Mouse (Mus musculus): ENCODE results near the gene Cttnbp2nl.

The Cttnbp2nl gene

DNA sequence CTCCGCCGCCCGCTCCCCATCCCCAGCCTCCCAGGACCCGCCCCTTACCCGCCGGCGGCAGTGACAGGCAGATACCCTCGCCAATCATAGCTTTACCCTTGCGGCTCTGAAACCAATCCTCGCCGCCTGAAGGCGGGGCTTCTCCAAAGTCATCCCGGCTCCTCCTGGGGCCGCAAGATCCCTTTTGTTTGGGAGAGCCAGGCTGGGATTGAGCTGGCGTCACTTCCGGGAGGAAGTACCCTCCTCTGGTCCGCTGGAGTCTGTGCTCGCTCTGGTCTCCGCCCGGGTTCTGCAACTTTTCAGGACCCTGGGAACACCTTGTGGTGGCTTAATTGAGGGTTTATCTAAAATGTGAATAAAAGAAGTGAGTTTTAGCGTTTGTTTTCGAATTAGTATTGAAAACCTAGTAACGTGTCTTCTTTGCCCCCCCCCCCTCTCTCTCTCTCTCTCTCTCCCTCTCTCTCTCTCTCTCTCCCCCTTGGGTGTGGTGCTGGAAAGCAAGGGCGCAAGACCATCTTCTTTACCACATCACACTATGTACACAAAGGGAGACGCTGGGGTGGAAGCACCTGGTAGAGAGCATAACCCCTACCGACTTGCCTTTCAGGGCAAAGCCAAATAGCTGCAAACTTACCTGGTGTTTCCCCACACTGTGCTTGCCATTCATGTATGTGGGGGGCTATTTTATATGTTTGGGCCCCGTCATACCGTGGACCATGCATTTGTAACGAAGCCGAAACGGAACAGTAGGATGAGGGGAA lies at the start of gene Cttnbp2nl:
TSS of gene Cttnbp2nl (minus strand) at position 210 of the 761 bp plus-strand sequence.
- peak; percentile 99 for DNase-seq

DNA sequence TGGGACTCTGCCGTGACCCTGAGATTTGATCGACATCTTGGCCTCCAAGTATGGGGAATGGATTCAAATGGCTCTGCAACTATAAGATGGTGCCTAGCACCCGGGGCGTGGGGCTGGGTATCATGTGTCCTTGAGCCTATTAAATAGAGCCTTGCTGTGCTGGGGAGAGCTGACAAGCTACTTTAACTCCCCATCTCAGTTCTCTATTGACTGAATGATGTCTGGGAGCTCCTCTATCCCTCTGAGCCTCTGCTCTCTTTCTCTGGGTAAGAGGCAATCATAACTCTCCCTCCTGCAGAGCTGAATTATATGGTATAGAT lies 47.3 kb upstream of the Cttnbp2nl start:
- DNase-seq, result peak; percentile 8

DNA sequence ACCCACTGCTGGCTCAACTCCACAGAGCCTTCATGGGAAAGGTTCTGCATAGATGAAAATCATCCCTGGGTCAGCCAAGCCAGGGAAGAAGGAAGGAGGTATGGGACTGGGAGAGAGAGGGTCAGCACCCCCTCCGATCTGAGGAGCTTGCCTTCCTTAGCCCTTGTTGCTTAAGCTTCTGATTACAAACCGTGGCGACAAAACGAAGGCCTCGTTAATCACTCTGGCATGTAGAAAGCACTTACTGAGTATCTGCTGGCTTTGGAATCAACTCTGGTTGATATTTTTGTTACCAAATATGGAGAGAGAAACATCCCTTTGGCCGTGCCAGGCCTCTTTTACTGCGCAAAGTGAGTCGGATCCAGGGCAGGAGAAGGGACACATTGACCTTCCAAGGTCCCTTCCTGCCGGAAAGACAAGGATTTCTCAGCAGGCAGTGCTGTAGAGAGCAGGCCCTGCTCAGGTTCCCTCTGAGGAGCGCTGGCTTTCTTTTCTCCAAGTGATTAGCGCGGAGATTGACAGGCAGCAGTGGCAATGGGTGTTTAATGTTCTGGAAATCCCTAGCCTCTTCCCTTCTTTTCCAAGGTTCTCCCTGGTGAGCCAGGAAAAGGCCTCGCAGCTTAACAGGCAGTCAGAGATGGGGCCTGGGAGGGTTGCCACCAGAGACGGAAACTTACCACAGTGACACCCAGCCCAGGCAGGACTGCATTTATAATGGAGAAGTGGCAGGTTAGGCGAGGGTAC lies 46.8 kb upstream of the Cttnbp2nl start:
- DNase-seq, result peak; percentile 29

DNA sequence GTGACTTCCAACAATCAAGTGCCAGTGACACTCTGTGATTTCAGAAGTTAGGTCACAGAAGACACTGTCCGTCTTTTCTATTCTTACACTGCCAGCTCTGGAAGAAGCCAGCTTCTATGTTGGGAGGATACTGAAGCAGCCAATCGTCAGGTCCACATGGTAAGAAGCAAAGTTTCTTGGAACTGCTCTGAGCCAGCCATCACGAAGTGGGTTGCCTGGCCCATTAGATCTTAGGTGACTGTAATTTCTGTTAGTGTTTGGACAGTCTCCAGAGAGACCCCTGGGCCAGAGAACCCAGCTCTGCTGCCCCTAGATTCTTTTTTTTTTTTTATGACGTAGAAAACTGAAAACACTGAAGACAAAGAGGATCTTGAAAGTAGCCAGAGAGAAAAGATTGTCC lies 44.6 kb upstream of the Cttnbp2nl start:
- no peak for DNase-seq

DNA sequence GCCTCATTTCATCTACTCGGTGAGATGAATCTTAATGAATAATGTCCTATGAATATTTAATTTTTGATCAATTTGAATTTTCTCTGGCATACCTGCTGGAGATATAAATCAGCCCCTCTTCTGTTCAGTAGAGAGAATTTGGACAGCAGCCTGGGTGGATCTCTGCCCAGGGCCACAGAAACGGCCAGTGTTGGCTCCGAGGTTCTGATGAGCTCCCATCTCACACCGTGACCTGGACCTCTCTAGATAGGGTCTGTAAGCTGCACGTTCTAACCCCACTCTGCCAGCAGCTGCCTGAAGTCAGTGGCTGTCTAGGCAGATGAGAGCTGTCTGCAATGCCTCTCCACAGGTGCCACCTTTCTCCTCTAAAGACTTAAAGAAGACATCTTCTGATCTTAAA lies 42.1 kb upstream of the Cttnbp2nl start:
- no peak for DNase-seq

DNA sequence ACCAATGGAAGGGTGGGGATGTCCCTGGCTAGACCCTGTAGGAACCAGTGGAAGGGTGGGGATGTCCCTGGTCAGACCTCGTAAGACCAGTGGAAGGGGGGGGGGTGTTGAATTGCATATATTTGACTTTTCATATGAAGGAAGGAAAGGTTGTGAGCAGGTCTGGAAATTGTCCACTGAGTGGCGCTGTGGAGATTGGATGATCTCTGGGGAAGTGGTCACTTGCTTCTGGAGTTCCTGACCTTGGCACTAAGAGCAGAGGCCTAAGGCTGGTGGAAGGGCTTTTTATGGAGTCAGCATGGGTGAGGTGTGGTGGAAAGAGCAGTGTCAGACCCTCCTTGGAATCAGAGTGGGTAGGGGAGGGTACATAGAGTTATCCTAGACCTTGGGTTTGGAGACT lies 41.5 kb upstream of the Cttnbp2nl start:
- no peak for DNase-seq

DNA sequence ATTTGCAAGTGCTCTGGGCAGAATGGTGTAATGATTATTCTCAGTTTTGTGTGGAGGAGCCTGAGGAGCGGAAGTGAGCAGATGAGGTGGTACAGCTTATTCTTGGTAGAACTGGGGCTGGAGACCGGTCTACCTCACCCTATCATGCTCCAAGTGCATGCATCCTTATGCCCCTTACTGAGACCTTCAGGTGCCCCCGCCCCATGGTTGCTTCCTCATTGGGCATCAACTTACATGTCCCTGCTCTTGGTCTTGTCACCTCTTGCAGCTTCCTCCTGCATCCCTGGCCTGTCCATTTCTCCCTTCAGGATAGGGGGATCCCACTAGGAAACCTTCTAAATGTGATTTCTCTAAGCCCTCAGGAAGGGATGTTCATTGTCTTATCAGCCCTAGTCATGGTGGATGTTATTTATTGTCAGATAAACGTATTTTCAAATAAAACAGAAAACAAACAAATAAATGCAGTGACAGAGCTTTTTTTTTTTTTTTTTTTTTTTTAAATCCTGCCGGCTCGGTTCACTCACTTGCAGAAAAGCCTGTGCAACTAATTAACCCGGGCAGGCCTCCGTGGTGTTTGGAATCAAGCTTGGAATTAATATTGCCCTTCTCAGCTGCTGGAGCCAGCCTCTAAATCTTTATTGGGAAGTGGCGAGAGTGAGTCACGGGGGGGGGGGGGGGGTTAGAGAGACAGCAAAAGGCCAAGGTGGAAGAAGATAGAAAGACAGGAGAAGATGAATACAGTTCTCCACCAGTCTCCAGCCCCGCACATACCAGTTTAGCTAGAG lies 40.0 kb upstream of the Cttnbp2nl start:
- no peak for DNase-seq

DNA sequence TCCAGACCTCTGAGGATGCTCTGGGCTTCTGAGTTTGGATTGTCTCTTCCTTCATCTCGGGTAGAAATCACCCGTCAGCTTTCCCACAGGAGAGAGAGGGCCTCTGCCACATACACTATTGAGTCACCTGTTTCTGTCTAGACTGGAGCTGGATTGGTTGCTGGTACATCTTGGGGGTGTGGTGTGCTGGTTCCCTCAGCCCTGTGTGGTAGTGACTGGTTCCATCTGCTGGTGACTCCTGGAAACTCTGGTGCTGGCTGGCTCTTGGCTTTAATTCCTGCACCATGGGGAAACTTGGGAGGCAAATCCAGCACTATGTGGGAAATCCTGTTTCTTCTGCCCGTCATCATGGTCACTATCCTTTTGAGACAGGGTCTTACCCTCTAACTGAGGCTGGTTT lies 38.0 kb upstream of the Cttnbp2nl start:
- peak; percentile 50 for DNase-seq

DNA sequence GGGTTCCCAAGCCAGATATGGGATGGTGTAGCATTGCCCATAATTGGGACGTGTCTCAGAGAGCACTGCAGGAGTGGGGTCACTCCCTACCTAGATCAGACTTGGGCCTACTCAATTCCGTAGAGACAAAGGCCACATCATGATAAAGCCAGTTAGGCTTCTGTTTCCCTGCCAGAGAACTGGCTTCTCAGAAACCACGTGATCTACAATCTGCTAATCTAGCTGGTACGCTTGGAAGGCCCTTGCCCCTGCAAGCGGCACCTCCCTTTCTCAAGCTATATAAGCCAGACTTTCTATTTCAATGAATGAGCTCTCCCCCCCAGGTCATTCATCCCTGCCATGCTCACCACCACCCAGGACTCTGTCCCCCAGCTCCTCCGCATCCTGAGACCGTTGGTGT lies 37.2 kb upstream of the Cttnbp2nl start:
- DNase-seq, result no peak

DNA sequence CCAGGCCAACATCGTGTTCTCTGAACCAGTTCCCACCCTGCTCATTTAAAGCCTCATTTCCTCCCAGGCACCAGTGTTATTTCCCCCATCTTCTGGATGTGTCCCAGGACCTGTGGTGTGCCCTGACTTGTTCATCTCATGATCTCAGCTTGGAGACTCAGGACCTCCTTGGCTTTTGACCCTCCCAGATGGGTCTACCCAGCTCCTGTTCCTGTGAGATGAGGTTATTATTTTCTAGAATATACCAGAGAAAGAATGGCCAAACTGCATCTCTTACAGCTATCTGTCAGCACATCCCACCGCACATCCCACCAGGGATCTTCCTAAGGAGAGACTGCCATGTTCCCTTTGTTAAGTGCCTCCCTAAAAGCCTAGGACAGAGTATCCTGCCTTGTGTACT lies 35.7 kb upstream of the Cttnbp2nl start:
- DNase-seq, result no peak

DNA sequence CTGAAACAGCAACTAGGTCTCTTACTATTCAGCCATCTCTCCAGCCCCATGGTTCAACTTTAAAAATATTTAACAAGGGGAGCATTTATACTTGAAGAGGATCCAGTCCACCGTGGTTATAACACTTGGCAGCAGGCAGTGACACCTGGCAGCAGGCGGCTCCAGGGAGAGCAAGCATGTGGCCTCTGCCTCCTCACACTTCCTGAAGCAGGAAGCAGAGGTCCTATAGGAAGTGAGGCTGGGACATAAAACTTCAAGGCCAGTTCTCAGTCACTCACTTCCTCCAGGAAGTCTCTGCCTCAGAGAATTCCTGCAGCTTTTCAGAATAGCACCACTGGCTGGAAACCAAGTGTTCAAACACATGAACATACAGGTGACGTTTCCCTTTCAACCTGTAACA lies 34.4 kb upstream of the Cttnbp2nl start:
- DNase-seq, result no peak

DNA sequence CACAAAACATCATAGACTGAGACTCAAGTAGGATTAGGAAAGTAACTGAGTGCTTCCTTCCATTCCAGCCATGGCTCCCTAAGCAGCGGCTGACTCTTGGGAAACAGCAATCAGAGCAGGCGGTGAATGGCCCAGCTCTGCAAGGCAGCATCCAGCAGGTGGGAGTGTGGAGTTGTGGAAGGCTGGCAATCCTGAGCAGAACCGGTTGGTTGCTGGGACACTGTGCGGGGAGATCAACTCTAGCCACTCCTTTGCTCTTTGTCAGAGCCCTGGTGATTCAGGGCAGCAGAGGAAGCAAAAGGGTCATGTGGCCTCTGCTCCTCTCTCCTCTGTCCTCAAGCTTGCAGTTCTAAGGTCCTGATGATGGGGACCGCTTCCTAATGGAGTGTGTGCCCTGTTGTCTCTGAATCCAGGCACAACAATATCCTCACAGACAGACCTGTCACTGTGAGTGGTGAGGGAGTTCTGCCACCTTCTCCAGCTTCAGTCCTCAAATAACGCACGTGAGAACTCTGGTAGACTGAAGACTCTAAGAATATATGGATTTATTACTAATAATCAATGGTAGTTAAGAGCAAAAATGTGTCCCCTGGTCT lies 25.4 kb upstream of the Cttnbp2nl start:
- DNase-seq, result peak; percentile 88

DNA sequence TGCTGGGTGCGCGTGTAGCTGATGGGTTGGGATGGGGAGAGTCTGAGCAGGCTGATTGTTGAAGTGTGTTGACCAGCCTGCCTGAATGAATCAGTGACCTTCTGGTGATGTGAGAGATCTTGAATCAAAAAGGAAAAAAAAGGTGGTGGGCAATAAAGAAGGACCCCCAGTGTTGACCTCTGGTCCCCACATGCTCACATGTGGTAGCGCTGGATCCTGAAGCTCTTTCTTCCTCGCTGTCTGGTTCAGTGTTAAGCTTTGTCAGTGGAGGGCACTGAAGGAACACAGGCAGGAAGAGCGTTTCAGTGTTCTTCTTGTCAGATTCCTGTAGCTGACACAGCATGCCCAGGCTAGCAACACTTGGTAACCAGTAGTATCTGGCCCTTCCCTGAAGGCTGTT lies 22.9 kb upstream of the Cttnbp2nl start:
- DNase-seq, result no peak

DNA sequence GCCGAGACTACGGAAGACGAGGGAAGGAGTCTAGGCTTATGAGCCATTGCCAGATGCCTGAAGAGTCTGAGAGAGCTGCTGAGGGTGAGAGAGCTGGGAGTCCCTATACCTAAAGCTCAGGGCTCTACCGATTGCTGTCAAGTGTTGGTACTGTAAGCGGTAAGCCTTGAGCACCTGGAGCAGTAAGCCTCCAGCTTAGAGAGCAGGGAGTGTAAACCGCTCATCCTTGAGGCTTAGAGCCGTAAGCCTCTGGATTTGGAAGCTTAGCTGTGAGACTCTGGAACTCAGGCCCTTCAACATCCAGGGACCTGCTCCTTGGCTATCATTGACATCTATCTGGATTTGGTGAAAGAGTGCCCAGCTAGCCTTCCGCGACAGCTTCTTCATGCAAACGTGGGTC lies 19.6 kb upstream of the Cttnbp2nl start:
- no peak for DNase-seq

DNA sequence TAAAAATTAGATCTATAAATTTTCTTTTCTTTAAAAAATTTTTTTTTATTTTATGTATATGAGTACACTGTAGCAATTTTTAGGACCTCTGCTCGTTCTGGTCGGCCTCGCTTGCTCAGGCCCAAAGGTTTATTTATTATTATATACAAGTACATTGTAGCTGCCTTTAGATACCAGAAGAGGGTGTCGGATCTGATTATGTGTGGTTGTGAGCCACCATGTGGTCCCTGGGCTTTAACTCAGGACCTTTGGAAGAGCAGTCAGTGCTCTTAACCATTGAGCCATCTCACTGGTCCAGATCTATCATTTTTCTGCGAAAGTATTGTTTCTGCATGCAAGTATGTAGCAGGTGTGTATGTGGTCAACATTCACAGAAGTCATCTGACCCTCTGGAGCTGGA lies 18.3 kb upstream of the Cttnbp2nl start:
- DNase-seq, result no peak

DNA sequence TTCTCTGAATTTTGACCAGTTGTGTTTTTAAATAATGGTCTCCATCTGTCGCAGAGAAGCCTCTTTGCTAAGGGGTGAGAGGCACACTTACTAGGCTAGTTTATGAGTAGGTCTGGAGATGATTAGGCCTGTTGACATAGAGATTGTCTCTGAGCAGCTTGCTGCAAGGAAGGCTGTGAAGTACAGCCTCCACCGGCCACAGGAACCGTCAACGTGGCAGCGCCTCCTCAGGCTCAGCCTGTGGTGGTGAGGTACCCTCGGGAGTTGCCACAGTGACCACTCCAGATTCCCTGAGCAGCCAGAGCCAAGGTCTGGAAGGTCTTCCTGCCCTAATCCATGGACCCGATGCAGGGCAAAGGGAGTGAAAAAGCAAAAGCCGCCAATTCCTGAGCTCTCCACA lies 17.6 kb upstream of the Cttnbp2nl start:
- DNase-seq, result peak; percentile 15

DNA sequence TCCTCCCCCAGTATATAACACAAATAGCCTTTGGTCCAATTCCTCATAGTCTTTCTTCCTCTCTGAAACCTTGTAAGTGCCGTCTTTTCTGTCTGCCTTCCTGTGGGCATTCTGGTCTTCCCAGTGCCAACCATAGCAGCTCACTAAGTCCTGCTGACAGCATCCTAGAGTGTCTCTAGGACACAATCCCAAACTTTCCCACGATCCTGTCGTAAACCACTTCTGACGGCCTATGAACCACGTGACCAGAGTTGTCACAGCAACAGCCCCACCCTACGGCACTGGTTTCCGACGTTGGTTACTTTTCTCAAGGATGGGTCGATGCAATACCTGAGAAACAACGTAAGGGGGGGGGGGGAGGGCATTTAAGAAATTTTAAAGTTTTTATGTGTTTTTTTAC lies 13.6 kb upstream of the Cttnbp2nl start, which contains the start of gene 4930564D02Rik:
TSS of gene 4930564D02Rik (plus strand) at position 301 of the 400 bp plus-strand sequence.
- DNase-seq, result no peak

DNA sequence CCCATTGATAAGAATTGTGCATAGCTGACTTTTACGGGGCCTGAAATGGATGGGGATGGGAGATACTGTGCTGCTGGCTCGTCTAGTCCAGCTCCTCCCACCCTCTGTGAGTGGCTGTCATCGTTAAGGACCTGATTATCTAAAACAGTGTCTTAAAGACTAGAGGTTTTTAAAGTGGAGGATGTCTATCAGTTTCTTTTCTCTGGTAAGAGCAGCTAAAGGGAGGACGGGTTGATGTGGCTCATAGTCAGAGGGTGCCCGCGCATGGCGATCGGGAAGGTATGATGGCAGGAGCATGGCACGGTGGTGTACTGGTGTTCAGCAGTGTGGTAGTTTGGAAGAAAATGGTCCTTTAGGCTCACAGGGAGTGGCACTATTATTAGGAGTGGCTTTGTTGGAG lies 9.7 kb upstream of the Cttnbp2nl start:
- no peak for DNase-seq

DNA sequence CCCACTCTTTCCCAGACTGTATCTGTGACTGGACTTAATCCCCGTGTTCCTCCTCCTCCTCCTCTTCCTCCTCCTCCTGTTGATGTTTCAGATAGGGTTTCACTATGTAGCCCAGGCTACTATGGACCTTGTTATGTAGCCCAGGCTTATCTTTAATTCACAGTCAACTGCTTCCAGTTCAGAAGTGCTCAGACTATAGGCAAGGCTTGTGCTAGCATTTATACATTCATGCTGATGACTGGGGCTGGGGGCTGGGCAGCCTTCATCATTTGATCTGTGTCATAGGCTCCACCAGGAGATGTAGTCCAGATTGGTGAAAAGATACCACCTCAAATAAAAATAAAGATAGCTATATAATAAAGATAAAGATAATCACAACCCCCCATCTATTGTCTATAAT lies 9.0 kb upstream of the Cttnbp2nl start:
- no peak for DNase-seq

DNA sequence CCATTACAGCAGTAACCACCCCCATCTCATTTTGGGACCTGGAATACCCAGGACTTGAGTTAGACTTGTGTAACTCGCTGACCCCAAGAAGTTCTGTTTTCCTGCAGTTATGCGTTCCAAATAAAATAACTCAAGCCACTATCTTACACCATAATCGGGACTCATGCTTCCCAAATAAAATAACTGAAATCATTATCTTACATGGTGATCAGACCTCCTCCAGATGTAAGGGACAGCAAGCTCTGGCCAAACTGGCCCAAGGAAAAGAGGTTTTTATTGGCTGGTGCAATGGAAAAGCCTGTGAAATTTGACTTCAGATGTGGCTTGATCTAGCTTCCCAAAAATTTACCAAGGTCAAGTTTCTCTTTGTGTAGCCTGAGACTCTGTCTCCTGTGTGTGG lies 8.6 kb upstream of the Cttnbp2nl start:
- DNase-seq, result no peak

DNA sequence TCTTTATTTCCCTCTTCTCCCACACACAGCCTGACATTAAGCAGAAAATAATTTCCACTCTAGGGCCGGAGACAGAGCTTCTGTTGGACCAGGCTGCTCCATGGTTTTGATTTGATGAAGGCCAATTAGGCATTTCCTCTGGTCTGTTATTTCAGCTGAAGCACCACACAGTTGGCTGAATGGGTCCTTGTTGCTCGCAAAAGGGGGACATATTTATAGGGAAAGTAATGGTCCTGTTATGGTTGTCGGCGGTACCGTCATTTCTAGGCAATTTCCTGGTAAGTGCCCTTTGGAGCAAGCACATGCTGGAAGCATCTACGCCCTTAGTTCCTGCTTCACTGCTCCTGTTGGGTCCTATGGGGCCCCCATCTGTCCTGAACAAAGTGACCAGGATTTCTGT lies 8.0 kb upstream of the Cttnbp2nl start:
- DNase-seq, result peak; percentile 30

DNA sequence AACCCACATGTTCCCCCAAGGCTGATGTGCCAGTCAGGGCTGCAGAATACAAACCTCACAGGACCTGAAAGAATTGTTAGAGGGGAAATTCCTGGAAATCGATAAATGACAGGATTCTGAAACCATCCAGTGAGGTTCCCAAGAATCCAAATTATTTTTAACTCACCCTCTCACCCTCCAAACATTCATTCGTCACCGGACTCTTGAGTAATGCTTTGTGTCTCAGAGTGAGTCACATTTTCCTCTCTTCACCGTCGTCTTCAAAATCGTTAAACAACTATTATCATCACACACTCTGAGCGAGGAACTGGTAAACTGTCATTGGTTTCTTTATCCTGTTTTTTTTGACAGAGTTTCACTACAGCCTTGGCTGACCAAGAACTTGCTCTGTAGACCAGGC lies 7.0 kb upstream of the Cttnbp2nl start:
- DNase-seq, result no peak

All from embryo, embryonic 11 days (tissue).